In genomic region chr14:99046031-99046781, GRCm38 (mm10) we compare ENCODE assay signal across 8 mouse cellular contexts. TPM values are rescaled to one million over a fixed set of nuclear protein-coding genes. Genes with fewer than 3 reads are reported as not detected.
DNase-seq lines count a peak whose midpoint lies in the region; ATAC-seq and TF ChIP-seq lines count a peak whose summit lies in the region.

Mzt1 (minus strand) TSS chr14:99046134.
Bora (plus strand) TSS chr14:99046222.

- H3K9ac ChIP-seq in forebrain, embryonic 13.5 days = peak within 1 kb of the TSS; percentile 96
- H3K9ac ChIP-seq in liver, postnatal 0 days (replicated peaks) = peak within 1 kb of the TSS; percentile 94
- peak within 1 kb of the TSS; percentile 96 for H3K9ac ChIP-seq in neural tube, embryonic 14.5 days (replicated peaks; ENCODE audit: low read depth, low read length)

- peak within 1 kb of the TSS; percentile 78 for H3K4me2 ChIP-seq in forebrain, embryonic 13.5 days
- H3K4me2 ChIP-seq in liver, postnatal 0 days (ENCODE audit: low read depth, low read length) = peak within 1 kb of the TSS; percentile 84
- peak within 1 kb of the TSS; percentile 67 for H3K4me2 ChIP-seq in neural tube, embryonic 14.5 days (ENCODE audit: low read depth, low read length)

- H3K4me3 ChIP-seq in E14TG2a.4 (replicated peaks; ENCODE audit: low read length) = peak within 1 kb of the TSS; percentile 99
- peak within 1 kb of the TSS; percentile 99 for H3K4me3 ChIP-seq in forebrain, embryonic 13.5 days
- peak within 1 kb of the TSS; percentile 91 for H3K4me3 ChIP-seq in liver, postnatal 0 days (ENCODE audit: low read depth, low read length)
- peak within 1 kb of the TSS; percentile 96 for H3K4me3 ChIP-seq in neural tube, embryonic 14.5 days (ENCODE audit: low read depth, low read length)

- ATAC-seq in forebrain, embryonic 13.5 days = peak; percentile 96
- peak; percentile 95 for ATAC-seq in liver, postnatal 0 days
- ATAC-seq in neural tube, embryonic 14.5 days (ENCODE audit: low read depth) = peak; percentile 96

- H3K9me3 ChIP-seq in E14TG2a.4 (ENCODE audit: low read length) = no peaks in the 10 kb centered on the region
- no peaks in the 10 kb centered on the region for H3K9me3 ChIP-seq in forebrain, embryonic 13.5 days (replicated peaks)
- no peaks in the 10 kb centered on the region for H3K9me3 ChIP-seq in liver, postnatal 0 days (ENCODE audit: low read length)
- H3K9me3 ChIP-seq in neural tube, embryonic 14.5 days (ENCODE audit: control insufficient read depth, low read length) = no peaks in the 10 kb centered on the region

- peak; percentile 94 for DNase-seq in c-Kit-positive CD71-positive TER-119-positive erythroid progenitor cells, embryonic 14.5 days (ENCODE audit: low spot score)
- peak; percentile 91 to 94 for DNase-seq in heart, postnatal 10 days
- DNase-seq in large intestine, adult 2 months (ENCODE audit: low read depth, low spot score) = peak; percentile 81
- DNase-seq in liver, postnatal 0 days = peak; percentile 96
- DNase-seq in testis, postnatal 10 days (ENCODE audit: low spot score) = peak; percentile 92

- no peak for TF ChIP-seq CTCF in E14TG2a.4 (conservative IDR thresholded peaks at IDR 0.05; ENCODE audit: low read length)
- TF ChIP-seq CTCF in liver, postnatal 0 days (IDR thresholded peaks at IDR 0.05; ENCODE audit: low read depth) = no peak

- intact Hi-C loops in heart, postnatal 10 days (cut with DNase I) = loop anchor here (5.0 kb wide), 1 partner anchor 51 kb away; the partner anchor contains the start of genes Dis3 and Pibf1

- no peaks in the 10 kb centered on the region for H3K27me3 ChIP-seq in E14TG2a.4 (ENCODE audit: insufficient read depth, low read length)
- no peaks in the 10 kb centered on the region for H3K27me3 ChIP-seq in forebrain, embryonic 13.5 days
- H3K27me3 ChIP-seq in liver, postnatal 0 days (ENCODE audit: insufficient read depth, low read length) = no peaks in the 10 kb centered on the region
- H3K27me3 ChIP-seq in neural tube, embryonic 14.5 days (ENCODE audit: control insufficient read depth, insufficient read depth, low read length) = no peaks in the 10 kb centered on the region

- peaks cover 68% of the 10 kb centered on the region for H3K4me1 ChIP-seq in E14TG2a.4 (replicated peaks; ENCODE audit: low read depth, low read length)
- H3K4me1 ChIP-seq in forebrain, embryonic 13.5 days = peaks cover 35% of the 10 kb centered on the region
- peaks cover 19% of the 10 kb centered on the region for H3K4me1 ChIP-seq in liver, postnatal 0 days (ENCODE audit: insufficient read depth)
- peaks cover 14% of the 10 kb centered on the region for H3K4me1 ChIP-seq in neural tube, embryonic 14.5 days (ENCODE audit: control insufficient read depth, insufficient read depth, low read length)

- TF ChIP-seq EP300 in liver, postnatal 0 days (IDR thresholded peaks at IDR 0.05; ENCODE audit: low read depth) = no peak; the same call in 1 of the 2 replicates

- H3K36me3 ChIP-seq in E14TG2a.4 (ENCODE audit: insufficient read depth, low read length) = peaks cover 41% of the 10 kb centered on the region
- H3K36me3 ChIP-seq in forebrain, embryonic 13.5 days (ENCODE audit: poor library complexity, severe bottlenecking) = peaks cover 1% of the 10 kb centered on the region; the same call in 1 of the 2 replicates
- peaks cover 11% of the 10 kb centered on the region for H3K36me3 ChIP-seq in liver, postnatal 0 days (replicated peaks; ENCODE audit: insufficient read depth, low read length)
- H3K36me3 ChIP-seq in neural tube, embryonic 14.5 days (ENCODE audit: control insufficient read depth, insufficient read depth, low read length) = no peaks in the 10 kb centered on the region

- under 1% methylated on average over 61 of the region's 81 CpGs for WGBS in forebrain, embryonic 13.5 days
- WGBS in large intestine, adult 2 months = under 1% methylated on average over 76 of the region's 81 CpGs
- WGBS in liver, postnatal 0 days (ENCODE audit: insufficient replicate concordance) = under 1% methylated on average over 60 of the region's 81 CpGs
- WGBS in neural tube, embryonic 14.5 days = under 1% methylated on average over 80 of the region's 81 CpGs

- peak within 1 kb of the TSS; percentile 83 for H3K27ac ChIP-seq in forebrain, embryonic 13.5 days
- H3K27ac ChIP-seq in liver, postnatal 0 days (ENCODE audit: low read depth) = peak within 1 kb of the TSS; percentile 91
- peak within 1 kb of the TSS; percentile 83 for H3K27ac ChIP-seq in neural tube, embryonic 14.5 days (ENCODE audit: low read depth, low read length)

RNA-seq across cellular contexts. Expression of gene Mzt1, which starts in this region (rescaled TPM):
- polyA plus RNA-seq in forebrain, embryonic 13.5 days (2015; fragmentation: Nextera tagmentation; extraction: Ambion mirVana) = 131 and 146 TPM in 2 replicates
- total RNA-seq in heart, postnatal 10 days (2021) = 10 to 100 TPM; 35.6 to 44.1 TPM
- polyA plus RNA-seq in large intestine, adult 2 months (2012; rRNA removed) = 7.0 and 9.5 TPM in 2 replicates
- polyA plus RNA-seq in liver, postnatal 0 days (2015; fragmentation: Nextera tagmentation; extraction: Ambion mirVana) = 42.5 and 43.2 TPM in 2 replicates
- 105 and 110 TPM in 2 replicates for polyA plus RNA-seq in neural tube, embryonic 14.5 days (2014; fragmentation: Nextera tagmentation; extraction: Ambion mirVana)

RNA-seq across cellular contexts. Expression of gene Bora, which starts in this region (rescaled TPM):
- polyA plus RNA-seq in forebrain, embryonic 13.5 days (2015; fragmentation: Nextera tagmentation; extraction: Ambion mirVana) = 48.2 and 50.4 TPM in 2 replicates
- total RNA-seq in heart, postnatal 10 days (2021) = 1 to 10 TPM; 5.3 to 7.1 TPM
- polyA plus RNA-seq in large intestine, adult 2 months (2012; rRNA removed) = 6.0 and 9.4 TPM in 2 replicates
- 13.0 and 13.6 TPM in 2 replicates for polyA plus RNA-seq in liver, postnatal 0 days (2015; fragmentation: Nextera tagmentation; extraction: Ambion mirVana)
- 10.6 and 14.3 TPM in 2 replicates for polyA plus RNA-seq in neural tube, embryonic 14.5 days (2014; fragmentation: Nextera tagmentation; extraction: Ambion mirVana)

Comparison
In these comparisons a context has a peak if more than half of its experiments do, and no peak if none do; other contexts are left out.
1. Peak in every context shown above with its lines: DNase-seq, ATAC-seq, H3K4me3 ChIP-seq and H3K27ac ChIP-seq.